Mouse (Mus musculus) spleen, adult 2 months (tissue): ENCODE measurements around the gene Gon4l.

Source experiments
- CTCF ChIP-seq: fragments of 200-500 bp; IDR thresholded peaks from 2 replicates; pipeline ENCODE4 v1.5.1; 2011; ENCODE audit warnings: mild to moderate bottlenecking, inconsistent platforms; ENCODE audit not compliant: insufficient read depth, insufficient read length, insufficient replicate concordance; ENCODE audit errors: extremely low read depth
- POLR2A ChIP-seq: fragments of 200-500 bp; IDR thresholded peaks from 2 replicates; pipeline ENCODE4 v1.6.1; 2011; ENCODE audit warnings: low read depth, low read length, inconsistent platforms

- TF ChIP-seq CTCF: no peak
- TF ChIP-seq POLR2A: no peak
Observed at GRCm38 (mm10) chr3:88944109-88944508, 109.1 kb downstream of the Gon4l start.
